Mouse (Mus musculus) olfactory bulb, adult 2 months (tissue): ENCODE measurements at regions not wholly inside any gene's neighbourhood (a gene's known extent, or its start where the extent isn't known, plus 50 kb on each side); places are given as distances from the start of the nearest gene placed in this dataset.

ENCODE experiments used
- CTCF ChIP-seq: fragments of 200-500 bp; IDR thresholded peaks from 2 replicates; pipeline ENCODE4 v1.5.1; 2012; ENCODE audit warnings: low read depth, mild to moderate bottlenecking, low read length, moderate library complexity; ENCODE audit not compliant: insufficient read depth
- POLR2A ChIP-seq: fragments of 200-500 bp; IDR thresholded peaks from 2 replicates; pipeline ENCODE4 v1.6.1; 2012; ENCODE audit warnings: mild to moderate bottlenecking, low read depth, low read length, moderate library complexity; ENCODE audit not compliant: insufficient read depth

GRCm38 (mm10) chr13:44636008-44636335, 93.3 kb upstream of the Jarid2 start:
- TF ChIP-seq POLR2A (no peak), CTCF (no peak)
